Mouse (Mus musculus): ENCODE results near the gene Brd3. TPM values are rescaled to one million over a fixed set of nuclear protein-coding genes. Genes with fewer than 3 reads are reported as not detected.
A peak's percentile ranks its signal among the peaks of the same experiment; 100 is the strongest.

Gene Brd3
- total and polyA plus RNA-seq, 2 experiments: 5.8 to 14.8 TPM

GRCm38 (mm10) chr2:27441767-27442707, 65.4 kb downstream of the Brd3 start, which contains the start of gene Brd3os:
Brd3os (plus strand) TSS chr2:27442324.
- Histone ChIP-seq H3K27ac (replicated peaks; ENCODE audit: insufficient read depth, low read depth, low read length) (no peak within 1 kb of the TSS), H3K9ac (ENCODE audit: low read depth, low read length) (peak within 1 kb of the TSS; percentile 7), H3K4me1 (ENCODE audit: control insufficient read depth, insufficient read depth, low read length) (peaks cover 2% of the 10 kb centered on the region; the same call in 1 of the 2 replicates), H3K4me3 (ENCODE audit: insufficient read depth, low read depth, low read length) (peak within 1 kb of the TSS; percentile 44), H3K27me3 (ENCODE audit: control insufficient read depth, insufficient read depth, low read length) (no peaks in the 10 kb centered on the region), H3K79me2 (ENCODE audit: control insufficient read depth, insufficient read depth, low read length) (no peaks in the 10 kb centered on the region), H3K36me3 (ENCODE audit: control insufficient read depth, insufficient read depth, low read length) (no peaks in the 10 kb centered on the region)
- WGBS: 6% methylated on average over 36 of the region's 36 CpGs
- peak; percentile 97 for DNase-seq (ENCODE audit: extremely low read depth, low read depth, low spot score)
- TF ChIP-seq CTCF (IDR thresholded peaks at IDR 0.05; ENCODE audit: low read depth, low read length) (no peak), POLR2A (IDR thresholded peaks at IDR 0.05; ENCODE audit: extremely low read depth, insufficient read depth, low read length) (no peak)

- H3K27me3 ChIP-seq (ENCODE audit: control insufficient read depth, insufficient read depth, low read length): no peaks in the 10 kb centered on the region
- H3K27ac ChIP-seq (replicated peaks; ENCODE audit: insufficient read depth, low read depth, low read length): no peak overlapping the region
- no peak overlapping the region for H3K9ac ChIP-seq (ENCODE audit: low read depth, low read length)
- H3K79me2 ChIP-seq (ENCODE audit: control insufficient read depth, insufficient read depth, low read length): no peaks in the 10 kb centered on the region
- H3K36me3 ChIP-seq (ENCODE audit: control insufficient read depth, insufficient read depth, low read length): no peaks in the 10 kb centered on the region
- H3K4me1 ChIP-seq (ENCODE audit: control insufficient read depth, insufficient read depth, low read length): peaks cover 2% of the 10 kb centered on the region; the same call in 1 of the 2 replicates
- no peak for DNase-seq (ENCODE audit: extremely low read depth, low read depth, low spot score)
- H3K4me3 ChIP-seq (ENCODE audit: insufficient read depth, low read depth, low read length): no peak overlapping the region
- TF ChIP-seq POLR2A (IDR thresholded peaks at IDR 0.05; ENCODE audit: extremely low read depth, insufficient read depth, low read length) (no peak), CTCF (IDR thresholded peaks at IDR 0.05; ENCODE audit: low read depth, low read length) (no peak)
- WGBS: 38% methylated on average over 11 of the region's 11 CpGs
These were observed 69.2 kb downstream of the Brd3 start for GRCm38 (mm10) chr2:27438281-27438680.

- 62% methylated on average over 1 of the region's 1 CpGs for WGBS
- H3K9ac ChIP-seq (ENCODE audit: low read depth, low read length): no peak overlapping the region
These were observed 69.6 kb downstream of the Brd3 start for GRCm38 (mm10) chr2:27437876-27438275.

GRCm38 (mm10) chr2:27432599-27432998, 74.9 kb downstream of the Brd3 start:
- no peaks in the 10 kb centered on the region for H3K4me1 ChIP-seq (ENCODE audit: control insufficient read depth, insufficient read depth, low read length)
- no peak for DNase-seq (ENCODE audit: extremely low read depth, low read depth, low spot score)
- H3K9ac ChIP-seq (ENCODE audit: low read depth, low read length): no peak overlapping the region
- no peak overlapping the region for H3K4me3 ChIP-seq (ENCODE audit: insufficient read depth, low read depth, low read length)
- H3K27me3 ChIP-seq (ENCODE audit: control insufficient read depth, insufficient read depth, low read length): no peaks in the 10 kb centered on the region
- WGBS: 59% methylated on average over 2 of the region's 2 CpGs
- H3K36me3 ChIP-seq (ENCODE audit: control insufficient read depth, insufficient read depth, low read length): no peaks in the 10 kb centered on the region
- H3K79me2 ChIP-seq (ENCODE audit: control insufficient read depth, insufficient read depth, low read length): no peaks in the 10 kb centered on the region
- TF ChIP-seq CTCF (IDR thresholded peaks at IDR 0.05; ENCODE audit: low read depth, low read length) (no peak), POLR2A (IDR thresholded peaks at IDR 0.05; ENCODE audit: extremely low read depth, insufficient read depth, low read length) (no peak)
- no peak overlapping the region for H3K27ac ChIP-seq (replicated peaks; ENCODE audit: insufficient read depth, low read depth, low read length)

More at GRCm38 (mm10) chr2:27437876-27438275, 69.6 kb downstream of the Brd3 start:
- TF ChIP-seq CTCF (IDR thresholded peaks at IDR 0.05; ENCODE audit: low read depth, low read length) (no peak), POLR2A (IDR thresholded peaks at IDR 0.05; ENCODE audit: extremely low read depth, insufficient read depth, low read length) (no peak)
- Histone ChIP-seq H3K27me3 (ENCODE audit: control insufficient read depth, insufficient read depth, low read length) (no peaks in the 10 kb centered on the region), H3K4me3 (ENCODE audit: insufficient read depth, low read depth, low read length) (no peak overlapping the region), H3K79me2 (ENCODE audit: control insufficient read depth, insufficient read depth, low read length) (no peaks in the 10 kb centered on the region), H3K27ac (replicated peaks; ENCODE audit: insufficient read depth, low read depth, low read length) (no peak overlapping the region), H3K36me3 (ENCODE audit: control insufficient read depth, insufficient read depth, low read length) (no peaks in the 10 kb centered on the region), H3K4me1 (ENCODE audit: control insufficient read depth, insufficient read depth, low read length) (peaks cover 2% of the 10 kb centered on the region; the same call in 1 of the 2 replicates)
- DNase-seq (ENCODE audit: extremely low read depth, low read depth, low spot score): no peak

- H3K9ac ChIP-seq (ENCODE audit: low read depth, low read length): no peak overlapping the region
- no peak for DNase-seq (ENCODE audit: extremely low read depth, low read depth, low spot score)
- H3K79me2 ChIP-seq (ENCODE audit: control insufficient read depth, insufficient read depth, low read length): peaks cover 6% of the 10 kb centered on the region
- H3K36me3 ChIP-seq (ENCODE audit: control insufficient read depth, insufficient read depth, low read length): no peaks in the 10 kb centered on the region
- TF ChIP-seq CTCF (IDR thresholded peaks at IDR 0.05; ENCODE audit: low read depth, low read length) (no peak), POLR2A (IDR thresholded peaks at IDR 0.05; ENCODE audit: extremely low read depth, insufficient read depth, low read length) (no peak)
- H3K27ac ChIP-seq (replicated peaks; ENCODE audit: insufficient read depth, low read depth, low read length): no peak overlapping the region
- no peak overlapping the region for H3K4me3 ChIP-seq (ENCODE audit: insufficient read depth, low read depth, low read length)
- peaks cover 3% of the 10 kb centered on the region for H3K4me1 ChIP-seq (ENCODE audit: control insufficient read depth, insufficient read depth, low read length)
- H3K27me3 ChIP-seq (ENCODE audit: control insufficient read depth, insufficient read depth, low read length): no peaks in the 10 kb centered on the region
- 95% methylated on average over 7 of the region's 7 CpGs for WGBS
These were observed 76.8 kb downstream of the Brd3 start for GRCm38 (mm10) chr2:27430621-27431020.

GRCm38 (mm10) chr2:27428071-27428470, 79.4 kb downstream of the Brd3 start:
- H3K27me3 ChIP-seq (ENCODE audit: control insufficient read depth, insufficient read depth, low read length): no peaks in the 10 kb centered on the region
- H3K27ac ChIP-seq (replicated peaks; ENCODE audit: insufficient read depth, low read depth, low read length): no peak overlapping the region
- H3K79me2 ChIP-seq (ENCODE audit: control insufficient read depth, insufficient read depth, low read length): peaks cover 30% of the 10 kb centered on the region
- DNase-seq (ENCODE audit: extremely low read depth, low read depth, low spot score): peak; percentile 58
- no peak overlapping the region for H3K4me3 ChIP-seq (ENCODE audit: insufficient read depth, low read depth, low read length)
- H3K36me3 ChIP-seq (ENCODE audit: control insufficient read depth, insufficient read depth, low read length): no peaks in the 10 kb centered on the region
- H3K9ac ChIP-seq (ENCODE audit: low read depth, low read length): no peak overlapping the region
- peak; percentile 95 for TF ChIP-seq CTCF (IDR thresholded peaks at IDR 0.05; ENCODE audit: low read depth, low read length)
- TF ChIP-seq POLR2A (IDR thresholded peaks at IDR 0.05; ENCODE audit: extremely low read depth, insufficient read depth, low read length): no peak
- H3K4me1 ChIP-seq (ENCODE audit: control insufficient read depth, insufficient read depth, low read length): peaks cover 16% of the 10 kb centered on the region
- 0% methylated on average over 4 of the region's 4 CpGs for WGBS

Measured in liver, adult 2 months (tissue).